Mouse (Mus musculus): ENCODE measurements around the gene Daam2.

DNA sequence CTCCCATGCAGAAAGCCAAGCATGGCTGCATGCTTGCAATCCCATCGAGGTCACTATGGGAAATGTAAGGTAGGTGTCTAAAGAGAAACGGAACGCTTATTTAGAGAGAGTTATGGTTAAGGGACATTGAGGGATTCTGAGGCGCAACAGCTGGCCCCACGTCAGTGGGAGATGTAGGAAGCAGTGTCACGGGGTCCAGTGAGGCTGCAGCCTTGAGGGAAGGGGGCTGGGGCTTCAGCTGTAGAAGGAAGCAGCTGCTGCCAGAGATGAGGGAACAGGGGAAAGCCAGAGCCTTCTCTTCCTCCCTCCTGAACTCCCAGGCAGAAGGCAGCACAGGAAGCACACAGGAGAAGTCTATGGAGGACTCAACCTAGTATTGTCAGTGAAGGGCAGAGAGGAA, 113.2 kb downstream of the Daam2 start:
- TF ChIP-seq GATA1 (IDR thresholded peaks at IDR 0.05; ENCODE audit: low read length) (no peak), TAL1 (IDR thresholded peaks at IDR 0.05; ENCODE audit: low read length) (no peak)
